Mouse (Mus musculus): ENCODE measurements around the gene Ubald2. TPM values are rescaled to one million over a fixed set of nuclear protein-coding genes. Genes with fewer than 3 reads are reported as not detected.
"Not testable (repeated sequence)": the region's sequence is repeated elsewhere in the genome, so short reads cannot be mapped to it uniquely, and the experiment has no call there.

Ubald2 gene
- polyA plus RNA-seq, 1 experiment from 2014 or later = 53.8 TPM

DNA sequence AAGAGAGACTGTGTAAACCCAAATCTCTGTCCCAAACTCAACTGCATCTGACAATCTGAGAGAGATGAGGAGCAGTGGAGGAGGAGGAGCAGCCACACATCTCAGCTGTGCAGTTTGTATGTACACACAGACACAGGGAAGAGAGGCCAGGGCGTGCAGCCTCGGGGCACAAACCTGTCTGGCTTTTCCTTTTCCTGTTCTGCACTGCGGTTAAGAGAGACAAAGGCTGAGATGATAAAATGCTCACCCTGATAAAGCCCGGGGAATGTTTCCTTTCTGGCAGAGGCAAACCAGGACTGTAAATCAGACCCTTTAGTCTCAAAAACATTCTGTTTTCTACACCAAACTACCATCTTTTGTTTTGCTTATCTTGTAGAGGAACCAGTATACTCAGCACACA, 33.3 kb upstream of the Ubald2 start:
- Histone ChIP-seq H3K4me3 (no peak overlapping the region), H3K27me3 (replicated peaks) (no peaks in the 10 kb centered on the region), H3K36me3 (peaks cover 21% of the 10 kb centered on the region; the same call in 1 of the 2 replicates), H3K27ac (no peak overlapping the region), H3K4me1 (peaks cover 3% of the 10 kb centered on the region; the same call in 1 of the 2 replicates), H3K4me2 (replicated peaks) (no peak overlapping the region), H3K9me3 (no peaks in the 10 kb centered on the region), H3K9ac (no peak overlapping the region)
- 52% methylated on average over 4 of the region's 4 CpGs for WGBS
- no peak for ATAC-seq (ENCODE audit: low FRiP score, low read depth)

- no peak for ATAC-seq (ENCODE audit: low FRiP score, low read depth)
- H3K27ac ChIP-seq = no peak overlapping the region
- H3K4me2 ChIP-seq (replicated peaks) = no peak overlapping the region
- no peak overlapping the region for H3K4me3 ChIP-seq
- H3K36me3 ChIP-seq = peaks cover 14% of the 10 kb centered on the region; the same call in 1 of the 2 replicates
- no peaks in the 10 kb centered on the region for H3K9me3 ChIP-seq
- 92% methylated on average over 4 of the region's 4 CpGs for WGBS
- H3K4me1 ChIP-seq = peaks cover 3% of the 10 kb centered on the region; the same call in 1 of the 2 replicates
- H3K27me3 ChIP-seq (replicated peaks) = no peaks in the 10 kb centered on the region
- H3K9ac ChIP-seq = no peak overlapping the region
These were observed 28.3 kb upstream of the Ubald2 start for GRCm38 (mm10) chr11:116405601-116406000.

DNA sequence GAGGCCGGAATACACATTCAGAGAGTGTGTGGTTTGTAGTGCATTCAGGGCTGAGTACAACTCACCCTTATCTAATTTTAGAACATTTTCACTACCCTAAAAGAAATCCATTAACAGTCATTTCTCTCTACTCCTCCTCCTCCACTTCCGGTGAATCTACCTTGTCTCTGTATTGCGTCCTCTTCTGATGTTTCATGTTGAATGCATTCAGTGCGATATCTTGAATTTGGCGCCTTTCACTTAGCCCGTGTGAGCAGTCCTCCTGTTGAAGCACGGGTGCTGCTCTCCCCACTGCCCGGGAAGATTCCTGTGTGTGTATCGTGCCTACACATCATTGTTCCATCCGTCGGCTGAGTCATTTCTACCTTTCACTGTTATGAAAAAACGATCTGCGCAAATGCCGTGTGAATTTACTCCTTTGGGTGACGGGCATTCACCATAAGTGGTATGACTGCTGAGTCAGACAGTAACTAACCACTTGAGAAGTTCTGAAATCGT, 27.6 kb upstream of the Ubald2 start:
- no peak overlapping the region for H3K9ac ChIP-seq
- no peaks in the 10 kb centered on the region for H3K27me3 ChIP-seq (replicated peaks)
- peaks cover 8% of the 10 kb centered on the region; the same call in 1 of the 2 replicates for H3K4me1 ChIP-seq
- no peak overlapping the region for H3K4me3 ChIP-seq
- H3K9me3 ChIP-seq = no peaks in the 10 kb centered on the region
- peaks cover 14% of the 10 kb centered on the region; the same call in 1 of the 2 replicates for H3K36me3 ChIP-seq
- H3K4me2 ChIP-seq (replicated peaks) = no peak overlapping the region
- no peak overlapping the region for H3K27ac ChIP-seq
- ATAC-seq (ENCODE audit: low FRiP score, low read depth) = no peak
- WGBS = 94% methylated on average over 16 of the region's 16 CpGs

DNA sequence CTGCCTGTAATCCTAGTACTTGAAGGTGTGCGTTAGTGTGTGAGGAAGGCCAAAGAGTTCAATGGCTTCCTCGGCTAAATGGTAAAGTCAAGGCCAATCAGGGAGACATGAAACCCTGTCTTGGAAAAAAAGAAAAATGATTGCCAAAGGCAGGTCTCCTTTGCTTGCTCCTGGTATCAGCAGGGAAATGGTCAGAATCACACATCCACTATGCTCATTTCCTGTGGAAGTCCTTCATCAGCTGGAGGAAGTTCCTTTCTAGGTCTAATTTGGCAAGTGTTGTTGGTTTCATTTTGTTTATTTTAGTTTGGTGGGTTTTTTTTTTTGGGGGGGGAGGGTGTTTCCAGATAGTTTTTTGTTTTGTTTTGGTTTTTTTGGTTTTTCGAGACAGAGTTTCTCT, 24.9 kb upstream of the Ubald2 start:
- no peak overlapping the region for H3K4me3 ChIP-seq
- no peak overlapping the region for H3K27ac ChIP-seq
- H3K9me3 ChIP-seq = no peaks in the 10 kb centered on the region
- WGBS = 88% methylated on average over 3 of the region's 3 CpGs
- H3K36me3 ChIP-seq = peaks cover 2% of the 10 kb centered on the region; the same call in 1 of the 2 replicates
- no peak overlapping the region for H3K4me2 ChIP-seq (replicated peaks)
- H3K4me1 ChIP-seq = peaks cover 22% of the 10 kb centered on the region; the same call in 1 of the 2 replicates
- H3K27me3 ChIP-seq (replicated peaks) = no peaks in the 10 kb centered on the region
- H3K9ac ChIP-seq = no peak overlapping the region
- no peak for ATAC-seq (ENCODE audit: low FRiP score, low read depth)

DNA sequence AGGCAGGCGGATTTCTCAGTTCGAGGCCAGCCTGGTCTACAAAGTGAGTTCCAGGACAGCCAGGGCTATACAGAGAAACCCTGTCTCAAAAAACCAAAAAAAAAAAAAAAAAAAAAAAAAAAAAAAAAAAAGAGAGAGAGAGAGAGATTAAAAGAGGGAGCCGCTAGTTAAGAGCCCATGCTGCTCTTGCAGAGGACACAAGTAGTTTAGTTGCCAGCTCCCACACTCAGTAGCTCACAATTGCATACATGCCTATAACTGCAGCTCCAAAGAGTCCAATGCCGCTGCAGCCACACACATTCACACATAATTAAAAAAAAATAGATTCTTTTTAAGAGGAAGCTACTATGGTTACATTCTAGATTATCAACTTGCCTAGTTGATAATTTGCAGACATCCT, 23.5 kb upstream of the Ubald2 start:
- ATAC-seq (ENCODE audit: low FRiP score, low read depth); H3K27ac ChIP-seq; H3K9me3 ChIP-seq; H3K36me3 ChIP-seq; H3K9ac ChIP-seq; H3K27me3 ChIP-seq (replicated peaks); H3K4me3 ChIP-seq: not testable (repeated sequence)
- peak overlapping the region; percentile 97; the same call in 1 of the 2 replicates for H3K4me2 ChIP-seq (replicated peaks)
- 95% methylated on average over 4 of the region's 4 CpGs for WGBS
- peaks cover 22% of the 10 kb centered on the region; the same call in 1 of the 2 replicates for H3K4me1 ChIP-seq

DNA sequence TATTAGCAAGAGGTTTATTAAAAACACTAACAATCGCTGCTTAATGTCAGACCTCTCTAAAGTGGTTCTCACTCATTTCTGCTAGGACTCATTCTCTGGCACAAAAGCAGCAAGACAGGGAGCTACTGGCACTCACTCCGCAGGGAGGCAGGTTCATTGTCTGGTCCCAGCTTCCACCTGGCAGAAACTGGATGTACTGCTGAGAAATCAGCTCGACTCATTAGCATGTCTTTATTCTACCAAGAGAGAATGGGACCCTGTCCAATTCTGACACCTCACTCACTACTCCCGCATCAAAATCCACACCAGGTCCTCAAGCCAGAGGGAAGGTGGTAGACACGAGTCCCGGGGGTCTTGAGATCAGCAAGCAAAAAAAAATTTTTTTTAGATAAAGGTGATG, 22.3 kb upstream of the Ubald2 start:
- WGBS = 13% methylated on average over 6 of the region's 6 CpGs
- H3K9me3 ChIP-seq = no peaks in the 10 kb centered on the region
- H3K36me3 ChIP-seq = no peaks in the 10 kb centered on the region
- no peaks in the 10 kb centered on the region for H3K27me3 ChIP-seq (replicated peaks)
- H3K27ac ChIP-seq = no peak overlapping the region
- peak overlapping the region; percentile 84 for H3K4me3 ChIP-seq
- ATAC-seq (ENCODE audit: low FRiP score, low read depth) = no peak
- peak overlapping the region; percentile 96; the same call in 1 of the 2 replicates for H3K9ac ChIP-seq
- H3K4me2 ChIP-seq (replicated peaks) = peak overlapping the region; percentile 97
- H3K4me1 ChIP-seq = peaks cover 22% of the 10 kb centered on the region; the same call in 1 of the 2 replicates

DNA sequence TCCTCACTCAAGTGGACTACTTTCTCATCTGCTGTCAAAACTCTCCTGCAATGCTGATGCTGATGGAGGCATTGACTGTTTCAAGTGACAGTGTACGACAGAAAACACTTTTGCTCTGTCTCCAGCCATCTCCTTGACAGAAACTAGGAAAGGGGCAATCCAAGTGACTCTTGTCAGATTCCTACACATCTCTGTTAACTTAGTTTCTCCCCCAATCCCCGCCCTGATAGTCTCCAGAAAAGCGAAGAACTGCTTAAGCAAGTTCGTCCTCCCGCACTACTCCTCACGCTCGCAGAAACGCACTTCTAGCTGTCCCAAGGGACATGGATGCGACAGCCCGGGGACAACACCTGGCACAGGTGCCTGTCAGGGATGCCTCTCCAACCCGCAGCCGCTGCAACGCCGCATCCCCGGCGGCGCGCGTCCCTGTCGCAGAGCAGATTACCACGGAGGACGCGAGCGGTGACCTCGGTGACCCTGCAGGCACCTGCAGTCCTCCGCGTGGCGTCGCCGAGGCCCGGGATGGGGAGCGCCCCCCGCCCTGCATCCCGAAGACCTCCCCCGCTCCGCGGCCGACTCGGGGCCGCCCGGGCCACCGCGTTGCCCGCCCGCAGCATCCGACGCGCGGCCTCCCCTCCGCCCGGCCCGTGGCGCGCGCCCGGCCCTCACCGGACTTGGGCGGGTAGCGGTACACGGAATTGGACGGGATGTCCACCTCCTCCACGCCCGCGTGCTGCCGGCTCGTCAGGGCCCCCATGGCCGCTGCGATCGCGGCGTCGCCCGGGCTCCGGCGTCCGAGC, 21.7 kb upstream of the Ubald2 start:
- Histone ChIP-seq H3K36me3 (no peaks in the 10 kb centered on the region), H3K27me3 (replicated peaks) (no peaks in the 10 kb centered on the region), H3K9me3 (no peaks in the 10 kb centered on the region), H3K9ac (peak overlapping the region; percentile 96), H3K4me3 (peak overlapping the region; percentile 84), H3K27ac (peak overlapping the region; percentile 74), H3K4me1 (peaks cover 22% of the 10 kb centered on the region; the same call in 1 of the 2 replicates), H3K4me2 (replicated peaks) (peak overlapping the region; percentile 97)
- under 1% methylated on average over 75 of the region's 76 CpGs for WGBS
- peak; percentile 52; the same call in 1 of the 2 replicates for ATAC-seq (ENCODE audit: low FRiP score, low read depth)

- peak; percentile 96 for ATAC-seq (ENCODE audit: low FRiP score, low read depth)
- Histone ChIP-seq H3K4me3 (peak within 1 kb of the TSS; percentile 84), H3K27ac (peak within 1 kb of the TSS; percentile 74), H3K36me3 (no peaks in the 10 kb centered on the region), H3K4me2 (replicated peaks) (peak within 1 kb of the TSS; percentile 97), H3K4me1 (peaks cover 22% of the 10 kb centered on the region; the same call in 1 of the 2 replicates), H3K9me3 (no peaks in the 10 kb centered on the region), H3K9ac (peak within 1 kb of the TSS; percentile 96), H3K27me3 (replicated peaks) (no peaks in the 10 kb centered on the region)
- WGBS = 2% methylated on average over 82 of the region's 82 CpGs
These were observed 20.8 kb upstream of the Ubald2 start, which contains the start of gene Rnf157 for GRCm38 (mm10) chr11:116412904-116413630. Gene Rnf157, minus strand, starts transcription at chr11:116413032.

- H3K9me3 ChIP-seq = no peaks in the 10 kb centered on the region
- H3K4me3 ChIP-seq = no peak overlapping the region
- ATAC-seq (ENCODE audit: low FRiP score, low read depth) = no peak
- WGBS = 79% methylated on average over 4 of the region's 4 CpGs
- peak overlapping the region; percentile 74; the same call in 1 of the 2 replicates for H3K27ac ChIP-seq
- H3K4me1 ChIP-seq = peaks cover 22% of the 10 kb centered on the region; the same call in 1 of the 2 replicates
- no peaks in the 10 kb centered on the region for H3K27me3 ChIP-seq (replicated peaks)
- H3K9ac ChIP-seq = 0 out of 2 replicates have a peak overlapping the region, but pooled peaks have one; percentile 96
- H3K36me3 ChIP-seq = no peaks in the 10 kb centered on the region
- H3K4me2 ChIP-seq (replicated peaks) = peak overlapping the region; percentile 97
These were observed 20.3 kb upstream of the Ubald2 start for GRCm38 (mm10) chr11:116413631-116414022.

- Histone ChIP-seq H3K4me2 (replicated peaks) (no peak overlapping the region), H3K9me3 (no peaks in the 10 kb centered on the region), H3K4me3 (no peak overlapping the region), H3K27ac (no peak overlapping the region), H3K9ac (no peak overlapping the region), H3K36me3 (no peaks in the 10 kb centered on the region), H3K4me1 (peaks cover 16% of the 10 kb centered on the region; the same call in 1 of the 2 replicates), H3K27me3 (replicated peaks) (no peaks in the 10 kb centered on the region)
- no peak for ATAC-seq (ENCODE audit: low FRiP score, low read depth)
- WGBS = 67% methylated on average over 6 of the region's 6 CpGs
These were observed 17.5 kb upstream of the Ubald2 start for GRCm38 (mm10) chr11:116416196-116416943.

- 91% methylated on average over 5 of the region's 5 CpGs for WGBS
- Histone ChIP-seq H3K4me2 (replicated peaks) (no peak overlapping the region), H3K27me3 (replicated peaks) (no peaks in the 10 kb centered on the region), H3K27ac (no peak overlapping the region), H3K36me3 (no peaks in the 10 kb centered on the region), H3K4me3 (no peak overlapping the region), H3K9me3 (no peaks in the 10 kb centered on the region), H3K4me1 (peaks cover 9% of the 10 kb centered on the region; the same call in 1 of the 2 replicates), H3K9ac (no peak overlapping the region)
- no peak for ATAC-seq (ENCODE audit: low FRiP score, low read depth)
These were observed 16.8 kb upstream of the Ubald2 start for GRCm38 (mm10) chr11:116417054-116417453.
